Mouse (Mus musculus) limb, embryonic 11.5 days (tissue): Measurements from ENCODE around the gene Vmn2r109. TPM values are rescaled to one million over a fixed set of nuclear protein-coding genes. Genes with fewer than 3 reads are reported as not detected.
"Not testable (repeated sequence)": the region's sequence is repeated elsewhere in the genome, so short reads cannot be mapped to it uniquely, and the experiment has no call there.

Experiments
- ATAC-seq: fragments of 200-750 bp; cut with Nextera tagmentation; 2 replicates; pipeline ENCODE4 v1.8.0; 2017; ENCODE audit warnings: low read depth; ENCODE audit not compliant: insufficient number of reproducible peaks, low FRiP score, low TSS enrichment
- DNase-seq: peaks from one replicate; pipeline ENCODE4 v3.0.0-alpha.2; 2015; ENCODE audit warnings: low spot score
- H3K27ac ChIP-seq: fragments of 300-500 bp; sonication (generic); replicated peaks from 2 replicates; pipeline ENCODE4 v1.5.1; 2014; ENCODE audit warnings: low read depth, mild to moderate bottlenecking, low read length
- H3K27me3 ChIP-seq: fragments of 300-500 bp; sonication (generic); 2 replicates; pipeline ENCODE4 v1.6.1; 2014; ENCODE audit warnings: mild to moderate bottlenecking, low read length, mixed read lengths; ENCODE audit not compliant: control insufficient read depth, insufficient read depth
- H3K36me3 ChIP-seq: fragments of 300-500 bp; sonication (generic); 2 replicates; pipeline ENCODE4 v1.6.1; 2014; ENCODE audit warnings: mild to moderate bottlenecking, low read length, moderate library complexity, mixed read lengths; ENCODE audit not compliant: control insufficient read depth, insufficient read depth
- H3K4me1 ChIP-seq: fragments of 300-500 bp; sonication (generic); 2 replicates; pipeline ENCODE4 v1.6.1; 2014; ENCODE audit warnings: low read length, mixed read lengths; ENCODE audit not compliant: control insufficient read depth, insufficient read depth
- H3K4me2 ChIP-seq: fragments of 300-500 bp; sonication (generic); 2 replicates; pipeline ENCODE4 v1.6.1; 2014; ENCODE audit warnings: low read depth, mild to moderate bottlenecking, moderate library complexity; ENCODE audit not compliant: severe bottlenecking
- H3K4me3 ChIP-seq: fragments of 300-500 bp; sonication (generic); 2 replicates; pipeline ENCODE4 v1.5.1; 2014; ENCODE audit warnings: low read depth, low read length
- H3K9ac ChIP-seq: fragments of 300-500 bp; sonication (generic); 2 replicates; pipeline ENCODE4 v1.6.1; 2014; ENCODE audit warnings: mild to moderate bottlenecking, low read length
- H3K9me3 ChIP-seq: fragments of 300-500 bp; sonication (generic); 2 replicates; pipeline ENCODE4 v1.6.1; 2016; ENCODE audit warnings: low read length; ENCODE audit not compliant: control insufficient read depth
- WGBS: fragments of 180-500 bp; shearing (Covaris S2); extraction: QIAGEN DNeasy Blood & Tissue Kit; methylation state at CpG from one replicate; pipeline ENCODE4 v1.1.7; 2014; 5-methylcytosine and 5-hydroxymethylcytosine counted together
- polyA plus RNA-seq: library from polyadenylated mRNA; unstranded; fragments of >200 nt; fragmentation: Nextera tagmentation; extraction: Ambion mirVana; gene quantifications from 2 replicates; pipeline ENCODE4 v1.2.1, GENCODE M21; 2014

Gene Vmn2r109
- polyA plus RNA-seq: not detected in 2 replicates

GRCm38 (mm10) chr17:20564656-20565055 is at the start of gene Vmn2r109:
Gene Vmn2r109, minus strand, starts transcription at chr17:20564756.
- DNase-seq: no peak
- ATAC-seq: no peak
- Histone ChIP-seq H3K9ac (no peak within 1 kb of the TSS), H3K4me1 (no peaks in the 10 kb centered on the region), H3K4me3 (no peak within 1 kb of the TSS), H3K27me3 (no peaks in the 10 kb centered on the region), H3K27ac (no peak within 1 kb of the TSS), H3K36me3 (no peaks in the 10 kb centered on the region), H3K9me3 (no peaks in the 10 kb centered on the region), H3K4me2 (no peak within 1 kb of the TSS)
- WGBS: 88% methylated on average over 1 of the region's 1 CpGs

- no peaks in the 10 kb centered on the region for H3K4me1 ChIP-seq
- DNase-seq (no peak), ATAC-seq (no peak)
- no peak within 1 kb of the TSS for H3K4me3 ChIP-seq
- H3K4me2 ChIP-seq: no peak within 1 kb of the TSS
- no peaks in the 10 kb centered on the region for H3K27me3 ChIP-seq
- no peaks in the 10 kb centered on the region for H3K36me3 ChIP-seq
- no peak within 1 kb of the TSS for H3K27ac ChIP-seq
- H3K9ac ChIP-seq: no peak within 1 kb of the TSS
- WGBS: 33% methylated on average over 1 of the region's 1 CpGs
- H3K9me3 ChIP-seq: no peaks in the 10 kb centered on the region
Observed at GRCm38 (mm10) chr17:20596323-20596722, 31.8 kb upstream of the Vmn2r109 start, which contains the start of gene Vmn2r110. Gene Vmn2r110, minus strand, starts transcription at chr17:20596423.

GRCm38 (mm10) chr17:20508247-20508646 is 56.3 kb downstream of the Vmn2r109 start:
- H3K9ac ChIP-seq, DNase-seq, H3K4me3 ChIP-seq, H3K4me2 ChIP-seq, H3K36me3 ChIP-seq, ATAC-seq, H3K27me3 ChIP-seq, H3K4me1 ChIP-seq, H3K27ac ChIP-seq, H3K9me3 ChIP-seq: not testable (repeated sequence)

GRCm38 (mm10) chr17:20497858-20498257 is 66.7 kb downstream of the Vmn2r109 start, which contains the start of gene Vmn1r225:
Gene Vmn1r225, plus strand, starts transcription at chr17:20498158.
- H3K4me3 ChIP-seq: no peak within 1 kb of the TSS
- no peak within 1 kb of the TSS for H3K9ac ChIP-seq
- no peaks in the 10 kb centered on the region for H3K9me3 ChIP-seq
- no peak within 1 kb of the TSS for H3K4me2 ChIP-seq
- no peaks in the 10 kb centered on the region for H3K27me3 ChIP-seq
- ATAC-seq (no peak), DNase-seq (no peak)
- H3K27ac ChIP-seq: no peak within 1 kb of the TSS
- H3K4me1 ChIP-seq: no peaks in the 10 kb centered on the region
- no peaks in the 10 kb centered on the region for H3K36me3 ChIP-seq

Other genes with a start within 250 kb of the Vmn2r109 start
- gene Vmn2r107, start 219.5 kb downstream of the Vmn2r109 start, polyA plus RNA-seq: not detected in 2 replicates
- not detected in 2 replicates for gene Vmn1r224, start 150.6 kb downstream of the Vmn2r109 start, polyA plus RNA-seq
- not detected in 2 replicates for gene Vmn2r108, start 83.4 kb downstream of the Vmn2r109 start, polyA plus RNA-seq
- not detected in 2 replicates for gene Vmn1r225, start 66.6 kb downstream of the Vmn2r109 start, polyA plus RNA-seq
- 0.04 and 0.06 TPM in 2 replicates for gene Vmn2r110, start 31.7 kb upstream of the Vmn2r109 start, polyA plus RNA-seq
- not detected in 2 replicates for gene Fpr-rs3, start 60.1 kb upstream of the Vmn2r109 start, polyA plus RNA-seq
- not detected in 2 replicates for gene Vmn1r226, start 118.1 kb upstream of the Vmn2r109 start, polyA plus RNA-seq
- gene Vmn1r227, start 165.1 kb upstream of the Vmn2r109 start, polyA plus RNA-seq: not detected in 2 replicates
- not detected in 2 replicates for gene Vmn1r228, start 221.4 kb upstream of the Vmn2r109 start, polyA plus RNA-seq
- 0.01 TPM in 1 of 2 replicates, not detected in the other for gene Vmn1r229, start 246.8 kb upstream of the Vmn2r109 start, polyA plus RNA-seq